Mouse (Mus musculus): ENCODE results near the gene Serpinb6a.
A peak's percentile ranks its signal among the peaks of the same experiment; 100 is the strongest.

- TF ChIP-seq POLR2A (IDR thresholded peaks at IDR 0.05; ENCODE audit: low read depth, low read length) (no peak), CTCF (IDR thresholded peaks at IDR 0.05; ENCODE audit: extremely low read depth, insufficient read length, insufficient replicate concordance, low read depth, low read length) (peak; percentile 65; the same call in 1 of the 2 replicates)
These were observed 60.3 kb downstream of the Serpinb6a start for GRCm38 (mm10) chr13:33942212-33942779.

Data from small intestine, adult 2 months (tissue).